Mouse (Mus musculus): ENCODE data around the gene Tln1. TPM values are rescaled to one million over a fixed set of nuclear protein-coding genes. Genes with fewer than 3 reads are reported as not detected.
"Not testable (repeated sequence)": the region's sequence is repeated elsewhere in the genome, so short reads cannot be mapped to it uniquely, and the experiment has no call there.

Tln1 gene
- total and polyA plus RNA-seq, 2 experiments from 2014 or later = 77.2 to 141 TPM

- Histone ChIP-seq H3K27me3 (ENCODE audit: control insufficient read depth, insufficient read depth, low read length) (no peaks in the 10 kb centered on the region), H3K9me3 (replicated peaks; ENCODE audit: control insufficient read depth, low read length) (no peaks in the 10 kb centered on the region), H3K9ac (replicated peaks; ENCODE audit: low read depth, low read length) (no peak overlapping the region), H3K4me1 (ENCODE audit: control insufficient read depth, insufficient read depth) (peaks cover 41% of the 10 kb centered on the region), H3K4me2 (ENCODE audit: low read depth, low read length) (no peak overlapping the region), H3K36me3 (replicated peaks; ENCODE audit: control insufficient read depth, insufficient read depth, low read length) (peaks cover 63% of the 10 kb centered on the region), H3K4me3 (ENCODE audit: low read depth, low read length) (no peak overlapping the region), H3K27ac (ENCODE audit: low read depth) (no peak overlapping the region)
- no peak for ATAC-seq (ENCODE audit: insufficient read depth, low read depth)
- 90% methylated on average over 7 of the region's 7 CpGs for WGBS
- no peak for DNase-seq (ENCODE audit: low spot score)
- TF ChIP-seq CTCF (IDR thresholded peaks at IDR 0.05; ENCODE audit: low read depth) (no peak), EP300 (IDR thresholded peaks at IDR 0.05; ENCODE audit: low read depth) (no peak)
These were observed 6.6 kb downstream of the Tln1 start for GRCm38 (mm10) chr4:43555926-43556325.

GRCm38 (mm10) chr4:43553891-43554290, 8.6 kb downstream of the Tln1 start:
- TF ChIP-seq EP300 (IDR thresholded peaks at IDR 0.05; ENCODE audit: low read depth) = no peak
- no peak for TF ChIP-seq CTCF (IDR thresholded peaks at IDR 0.05; ENCODE audit: low read depth)
- Histone ChIP-seq H3K4me2 (ENCODE audit: low read depth, low read length) (no peak overlapping the region), H3K27ac (ENCODE audit: low read depth) (no peak overlapping the region), H3K9ac (replicated peaks; ENCODE audit: low read depth, low read length) (no peak overlapping the region), H3K4me1 (ENCODE audit: control insufficient read depth, insufficient read depth) (peaks cover 22% of the 10 kb centered on the region), H3K27me3 (ENCODE audit: control insufficient read depth, insufficient read depth, low read length) (no peaks in the 10 kb centered on the region), H3K9me3 (replicated peaks; ENCODE audit: control insufficient read depth, low read length) (no peaks in the 10 kb centered on the region), H3K4me3 (ENCODE audit: low read depth, low read length) (no peak overlapping the region), H3K36me3 (replicated peaks; ENCODE audit: control insufficient read depth, insufficient read depth, low read length) (peaks cover 83% of the 10 kb centered on the region)
- no peak for DNase-seq (ENCODE audit: low spot score)
- no peak for ATAC-seq (ENCODE audit: insufficient read depth, low read depth)

DNA sequence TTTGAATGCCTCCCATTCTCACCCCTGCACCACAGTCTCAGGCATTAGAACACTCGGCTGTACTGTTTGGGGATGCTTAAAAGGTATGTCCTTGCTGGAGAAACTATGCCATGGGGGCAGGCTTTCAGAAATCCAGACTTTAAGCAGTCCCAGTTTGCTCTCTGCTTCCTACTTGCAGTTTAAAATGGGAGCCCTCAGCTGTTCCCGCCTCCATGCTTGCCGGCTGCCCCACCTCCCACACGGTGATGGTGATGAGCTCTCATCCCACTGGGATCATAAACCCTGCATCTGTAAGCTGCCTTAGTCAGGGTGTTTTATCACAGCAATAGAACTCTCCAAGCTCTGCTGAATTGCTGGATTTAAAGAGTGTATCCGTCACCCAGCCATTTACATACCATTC, 10.1 kb downstream of the Tln1 start:
- peaks cover 8% of the 10 kb centered on the region for H3K4me1 ChIP-seq (ENCODE audit: control insufficient read depth, insufficient read depth)
- no peak for TF ChIP-seq EP300 (IDR thresholded peaks at IDR 0.05; ENCODE audit: low read depth)
- H3K9me3 ChIP-seq (replicated peaks; ENCODE audit: control insufficient read depth, low read length) = no peaks in the 10 kb centered on the region
- WGBS = 96% methylated on average over 5 of the region's 5 CpGs
- no peaks in the 10 kb centered on the region for H3K27me3 ChIP-seq (ENCODE audit: control insufficient read depth, insufficient read depth, low read length)
- ATAC-seq (ENCODE audit: insufficient read depth, low read depth) = no peak
- no peak overlapping the region for H3K4me3 ChIP-seq (ENCODE audit: low read depth, low read length)
- no peak overlapping the region for H3K9ac ChIP-seq (replicated peaks; ENCODE audit: low read depth, low read length)
- H3K36me3 ChIP-seq (replicated peaks; ENCODE audit: control insufficient read depth, insufficient read depth, low read length) = peaks cover 98% of the 10 kb centered on the region
- no peak overlapping the region for H3K4me2 ChIP-seq (ENCODE audit: low read depth, low read length)
- no peak for DNase-seq (ENCODE audit: low spot score)
- H3K27ac ChIP-seq (ENCODE audit: low read depth) = no peak overlapping the region

GRCm38 (mm10) chr4:43551854-43552253, 10.6 kb downstream of the Tln1 start:
- peaks cover 100% of the 10 kb centered on the region for H3K36me3 ChIP-seq (replicated peaks; ENCODE audit: control insufficient read depth, insufficient read depth, low read length)
- not testable (repeated sequence) for H3K27me3 ChIP-seq (ENCODE audit: control insufficient read depth, insufficient read depth, low read length); H3K9ac ChIP-seq (replicated peaks; ENCODE audit: low read depth, low read length); H3K4me2 ChIP-seq (ENCODE audit: low read depth, low read length); H3K4me1 ChIP-seq (ENCODE audit: control insufficient read depth, insufficient read depth); DNase-seq (ENCODE audit: low spot score); H3K27ac ChIP-seq (ENCODE audit: low read depth); H3K4me3 ChIP-seq (ENCODE audit: low read depth, low read length); H3K9me3 ChIP-seq (replicated peaks; ENCODE audit: control insufficient read depth, low read length); ATAC-seq (ENCODE audit: insufficient read depth, low read depth)
- WGBS = 75% methylated on average over 6 of the region's 6 CpGs

DNA sequence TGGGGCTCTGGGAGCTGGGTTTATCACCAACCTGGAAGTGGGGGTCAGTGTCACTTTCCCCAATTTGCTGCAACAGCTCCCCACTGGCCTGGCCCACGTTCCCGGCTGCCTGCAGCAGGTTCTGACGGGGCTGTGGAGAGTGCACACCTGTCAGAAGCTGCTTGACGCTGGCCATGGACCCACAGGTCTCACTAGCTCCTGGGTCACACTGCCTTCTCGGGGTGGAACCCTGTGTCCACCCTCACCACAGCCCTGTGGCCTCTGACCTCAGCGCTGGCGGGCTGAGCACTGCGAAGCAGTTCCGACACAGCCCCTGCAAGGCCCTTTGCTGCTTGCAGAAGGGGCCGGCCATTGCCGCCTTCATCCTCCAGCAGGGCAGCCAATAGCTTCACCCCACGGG, 13.4 kb downstream of the Tln1 start:
- Histone ChIP-seq H3K9me3 (replicated peaks; ENCODE audit: control insufficient read depth, low read length) (no peaks in the 10 kb centered on the region), H3K36me3 (replicated peaks; ENCODE audit: control insufficient read depth, insufficient read depth, low read length) (peaks cover 100% of the 10 kb centered on the region), H3K4me1 (ENCODE audit: control insufficient read depth, insufficient read depth) (no peaks in the 10 kb centered on the region), H3K4me3 (ENCODE audit: low read depth, low read length) (no peak overlapping the region), H3K9ac (replicated peaks; ENCODE audit: low read depth, low read length) (no peak overlapping the region), H3K27me3 (ENCODE audit: control insufficient read depth, insufficient read depth, low read length) (no peaks in the 10 kb centered on the region), H3K27ac (ENCODE audit: low read depth) (no peak overlapping the region), H3K4me2 (ENCODE audit: low read depth, low read length) (no peak overlapping the region)
- DNase-seq (ENCODE audit: low spot score) (no peak), ATAC-seq (ENCODE audit: insufficient read depth, low read depth) (no peak)
- 86% methylated on average over 12 of the region's 12 CpGs for WGBS
- no peak for TF ChIP-seq EP300 (IDR thresholded peaks at IDR 0.05; ENCODE audit: low read depth)
- TF ChIP-seq CTCF (IDR thresholded peaks at IDR 0.05; ENCODE audit: low read depth) = no peak

- peaks cover 100% of the 10 kb centered on the region for H3K36me3 ChIP-seq (replicated peaks; ENCODE audit: control insufficient read depth, insufficient read depth, low read length)
- H3K27ac ChIP-seq (ENCODE audit: low read depth) = no peak overlapping the region
- no peak for TF ChIP-seq CTCF (IDR thresholded peaks at IDR 0.05; ENCODE audit: low read depth)
- TF ChIP-seq EP300 (IDR thresholded peaks at IDR 0.05; ENCODE audit: low read depth) = no peak
- 86% methylated on average over 8 of the region's 8 CpGs for WGBS
- H3K27me3 ChIP-seq (ENCODE audit: control insufficient read depth, insufficient read depth, low read length) = no peaks in the 10 kb centered on the region
- H3K4me2 ChIP-seq (ENCODE audit: low read depth, low read length) = no peak overlapping the region
- no peaks in the 10 kb centered on the region for H3K4me1 ChIP-seq (ENCODE audit: control insufficient read depth, insufficient read depth)
- H3K9me3 ChIP-seq (replicated peaks; ENCODE audit: control insufficient read depth, low read length) = no peaks in the 10 kb centered on the region
- no peak overlapping the region for H3K9ac ChIP-seq (replicated peaks; ENCODE audit: low read depth, low read length)
- H3K4me3 ChIP-seq (ENCODE audit: low read depth, low read length) = no peak overlapping the region
- DNase-seq (ENCODE audit: low spot score) (no peak), ATAC-seq (ENCODE audit: insufficient read depth, low read depth) (no peak)
These were observed 15.3 kb downstream of the Tln1 start for GRCm38 (mm10) chr4:43547160-43547559.

Data from heart, postnatal 0 days (tissue).